Mouse (Mus musculus): Measurements from ENCODE around the gene Ltbp1.

Ltbp1 gene

DNA sequence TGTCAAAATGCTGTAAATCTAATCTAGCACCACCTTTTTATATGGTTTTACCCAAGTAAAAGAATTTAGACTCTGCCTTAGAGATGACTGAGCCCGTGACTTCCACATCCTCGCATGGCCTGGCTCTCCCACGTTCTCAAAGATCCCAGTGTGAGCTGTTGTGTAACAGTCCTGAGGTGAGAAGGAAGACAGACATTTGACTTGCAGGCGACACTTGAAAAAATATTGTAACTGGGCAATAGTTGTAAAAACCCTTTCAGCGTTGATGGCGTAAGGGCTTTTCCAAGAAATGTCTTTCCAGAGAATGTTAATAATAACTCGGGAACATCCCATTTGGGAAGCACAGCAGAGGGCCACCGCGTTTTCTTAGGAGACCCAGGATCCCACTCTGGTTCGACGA lies 366.3 kb downstream of the Ltbp1 start:
- DNase-seq = no peak

DNA sequence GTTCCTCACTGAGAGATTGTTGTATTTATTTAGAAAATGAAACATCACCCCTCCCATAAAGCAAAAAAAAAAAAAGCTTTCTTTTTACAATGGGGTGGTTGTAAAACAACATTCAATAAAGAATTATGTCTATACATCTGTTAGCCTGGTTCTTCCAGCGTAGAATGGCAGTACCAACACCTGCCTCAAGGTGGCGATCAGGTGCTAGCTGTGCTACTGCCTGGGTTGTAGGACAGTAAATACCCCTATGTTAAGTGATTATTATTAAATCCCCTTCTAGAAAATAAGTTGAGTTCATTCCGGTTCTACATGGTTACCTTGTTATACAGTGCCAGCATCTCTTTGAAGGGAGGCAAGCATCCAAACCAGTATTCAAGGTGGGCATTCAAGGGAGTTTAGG lies 367.0 kb downstream of the Ltbp1 start:
- peak; percentile 61 for DNase-seq

DNA sequence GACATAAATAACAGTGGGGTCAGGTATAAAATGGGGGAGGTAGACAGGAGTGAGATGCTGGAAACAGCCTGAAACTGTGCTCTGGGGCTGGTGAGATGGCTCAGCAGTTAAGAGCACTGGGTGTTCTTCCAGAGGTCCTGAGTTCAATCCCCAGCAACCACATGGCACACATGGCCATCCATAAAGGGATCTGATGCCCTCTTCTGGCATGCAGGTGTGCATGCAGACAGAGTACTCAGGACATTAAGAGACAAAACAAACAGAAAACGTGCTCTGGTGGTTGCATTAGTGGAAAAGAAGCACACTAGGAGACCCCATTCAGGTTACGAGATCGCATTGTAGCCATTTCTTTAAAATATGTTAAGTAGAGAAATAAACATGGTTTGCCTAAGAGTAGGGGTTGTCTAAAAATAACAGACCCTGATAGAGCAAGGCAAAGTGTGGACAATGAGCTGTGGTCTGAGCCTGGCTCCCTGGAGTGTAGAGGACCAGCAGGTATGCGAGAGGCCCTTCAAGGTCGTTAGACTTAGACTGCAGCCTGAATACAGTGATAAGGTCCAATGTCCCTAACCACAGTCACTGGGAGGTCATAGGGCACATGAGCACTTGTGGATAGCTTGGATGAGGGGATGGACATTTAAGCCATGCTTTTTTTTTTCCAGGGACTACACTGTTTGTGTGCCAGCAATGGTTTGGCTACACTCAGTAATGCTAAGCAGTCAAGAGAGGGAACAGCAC lies 369.1 kb downstream of the Ltbp1 start:
- no peak for DNase-seq

DNA sequence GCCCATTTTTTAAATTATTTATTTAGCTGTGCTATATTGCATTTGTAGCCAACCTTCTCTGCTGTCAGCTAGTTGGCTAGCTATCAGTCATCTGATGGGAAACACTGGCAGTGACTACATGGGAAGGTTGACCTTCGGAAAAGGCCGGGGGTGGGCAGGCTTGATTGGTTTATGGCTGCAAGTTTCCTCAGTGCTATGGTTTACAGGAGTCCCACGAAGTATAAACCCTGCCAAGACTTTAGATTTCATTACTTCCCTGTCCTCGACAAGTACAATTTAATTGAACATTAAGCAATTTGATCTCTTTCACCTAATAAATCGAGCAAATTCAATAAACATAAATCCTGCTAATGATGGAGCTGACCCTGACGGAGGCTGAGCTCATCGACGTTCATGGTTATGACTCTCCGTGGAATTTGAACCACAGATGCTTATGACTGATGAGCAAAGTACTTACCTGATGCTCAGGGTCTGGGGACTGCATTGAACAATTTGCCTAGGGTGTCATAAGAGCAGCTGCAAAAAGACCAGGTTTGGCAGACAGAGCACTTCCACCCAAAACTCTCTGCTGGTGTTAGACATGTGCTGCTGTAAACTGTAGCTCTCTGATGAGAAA lies 373.0 kb downstream of the Ltbp1 start:
- DNase-seq = no peak

DNA sequence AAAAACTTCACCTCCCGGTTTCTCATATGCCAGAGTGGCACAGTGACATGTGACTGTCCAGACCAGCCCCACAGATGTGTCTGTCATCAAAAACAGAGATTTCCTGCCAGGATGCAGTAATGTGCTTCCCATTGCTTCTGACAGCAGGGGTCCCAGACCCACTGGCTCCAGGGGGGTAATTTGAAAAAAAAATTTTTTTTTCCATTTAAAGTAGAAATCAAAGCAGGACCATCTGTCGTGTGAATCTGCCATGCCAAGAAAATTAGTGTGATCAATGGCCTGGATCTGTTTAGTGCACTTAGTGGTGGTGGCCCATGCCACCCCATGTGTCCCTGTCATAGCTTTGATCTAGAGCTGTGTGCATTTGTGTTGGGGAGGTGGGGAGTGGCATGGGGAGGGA lies 374.8 kb downstream of the Ltbp1 start:
- DNase-seq = no peak

- DNase-seq = no peak
These were observed 383.0 kb downstream of the Ltbp1 start for GRCm38 (mm10) chr17:75388402-75388801.

DNA sequence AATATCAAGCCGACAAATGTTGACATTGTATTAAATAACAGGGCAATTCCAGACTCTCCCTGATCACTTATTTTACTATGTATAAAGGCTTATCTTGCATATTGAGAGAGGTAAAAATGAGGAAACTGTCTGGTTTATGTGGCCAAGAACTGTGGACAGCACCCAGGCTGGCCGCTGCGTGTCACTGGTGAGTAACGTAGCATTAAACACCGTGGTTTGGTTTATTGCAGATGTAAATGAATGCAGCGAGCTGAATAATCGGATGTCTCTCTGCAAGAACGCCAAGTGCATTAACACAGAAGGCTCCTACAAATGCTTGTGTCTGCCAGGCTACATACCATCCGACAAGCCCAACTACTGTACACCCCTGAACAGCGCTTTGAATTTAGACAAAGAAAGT lies 384.8 kb downstream of the Ltbp1 start:
- DNase-seq = no peak

GRCm38 (mm10) chr17:75391429-75392192 lies 386.2 kb downstream of the Ltbp1 start:
- DNase-seq = no peak

- no peak for DNase-seq
These were observed 401.0 kb downstream of the Ltbp1 start for GRCm38 (mm10) chr17:75406405-75406804.

DNA sequence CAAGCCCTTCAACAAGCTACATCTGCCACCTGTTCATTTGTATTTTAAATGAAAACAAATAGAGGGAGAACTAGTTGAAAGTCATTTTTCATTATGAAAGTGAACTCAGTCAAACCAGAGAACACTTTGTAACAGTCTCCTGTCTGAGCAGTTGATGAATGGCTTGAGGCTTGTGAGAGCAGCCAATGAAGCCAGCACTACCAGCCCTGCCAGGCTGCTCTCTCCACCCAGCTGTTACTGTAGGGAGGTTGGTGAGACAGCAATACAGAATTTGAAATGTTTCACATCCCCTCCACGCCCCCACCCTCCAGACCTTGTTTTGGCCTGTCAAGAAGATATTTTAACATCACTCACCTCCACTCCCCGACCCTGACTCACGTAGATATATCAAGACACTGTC lies 411.5 kb downstream of the Ltbp1 start:
- no peak for DNase-seq

- DNase-seq = no peak
These were observed 428.8 kb downstream of the Ltbp1 start for GRCm38 (mm10) chr17:75434152-75434551.

- DNase-seq = no peak
These were observed 429.5 kb downstream of the Ltbp1 start for GRCm38 (mm10) chr17:75434871-75435270.

GRCm38 (mm10) chr17:75435599-75435998 lies 430.2 kb downstream of the Ltbp1 start, which contains the start of gene Rasgrp3:
Gene Rasgrp3 (plus strand): TSS chr17:75435896.
- no peak for DNase-seq

GRCm38 (mm10) chr17:75436095-75436494 lies 430.7 kb downstream of the Ltbp1 start:
- no peak for DNase-seq

DNA sequence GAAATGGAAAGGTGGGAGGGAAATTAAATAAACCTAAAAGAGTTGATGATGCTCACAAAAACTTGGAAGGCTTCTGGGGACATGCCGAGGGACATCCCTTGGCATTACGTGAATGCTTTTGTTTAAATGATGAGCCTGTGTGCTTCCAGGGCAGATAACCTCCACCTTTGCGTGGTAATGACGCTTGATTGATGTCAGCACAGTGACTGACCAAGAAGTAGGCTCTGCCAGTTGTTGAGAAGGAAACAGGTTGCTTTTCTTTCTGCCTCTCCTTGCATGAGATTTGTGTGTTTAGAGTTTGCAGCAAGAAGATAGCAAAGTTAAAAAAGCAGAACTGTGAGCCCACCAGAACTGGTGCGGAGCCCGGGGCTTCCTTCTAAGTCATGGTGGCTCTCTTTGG lies 431.5 kb downstream of the Ltbp1 start:
- DNase-seq = no peak

DNA sequence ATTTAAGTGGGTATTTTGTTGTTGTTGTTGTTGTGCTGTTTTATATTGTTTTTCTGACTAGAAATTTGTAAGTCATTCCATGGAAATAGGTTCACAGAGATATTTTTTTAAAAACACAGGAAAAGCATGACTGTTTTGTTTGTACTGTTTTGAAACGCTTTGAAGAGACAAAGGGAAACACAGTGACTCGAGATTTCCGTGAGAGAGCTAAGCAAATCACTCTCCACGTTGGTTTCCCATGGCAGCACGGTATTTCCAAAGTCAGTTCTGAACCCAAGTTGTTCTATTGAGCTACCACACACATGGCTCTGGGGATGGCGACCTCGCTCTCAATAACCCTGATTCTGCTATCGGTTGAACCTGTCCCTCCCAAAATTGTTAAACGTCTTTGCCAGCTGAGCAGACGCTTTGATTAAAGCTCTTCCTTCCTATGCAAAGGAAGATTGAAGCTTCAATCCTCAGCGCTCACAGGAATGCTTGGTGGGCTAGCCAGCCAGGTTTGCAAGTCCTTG lies 431.9 kb downstream of the Ltbp1 start:
- no peak for DNase-seq

- DNase-seq = no peak
These were observed 432.8 kb downstream of the Ltbp1 start for GRCm38 (mm10) chr17:75438162-75438561.

- no peak for DNase-seq
These were observed 433.7 kb downstream of the Ltbp1 start for GRCm38 (mm10) chr17:75439062-75439461.

- DNase-seq = peak; percentile 24
These were observed 435.3 kb downstream of the Ltbp1 start for GRCm38 (mm10) chr17:75440619-75441018.

GRCm38 (mm10) chr17:75441260-75441830 lies 436.0 kb downstream of the Ltbp1 start:
- no peak for DNase-seq

Measured in kidney, adult 18-20 months (tissue).